Mouse (Mus musculus) small intestine, adult 2 months (tissue): ENCODE data around the gene Cebpe.

ENCODE experiments used
- CTCF ChIP-seq: fragments of 200-500 bp; IDR thresholded peaks from 2 replicates; pipeline ENCODE4 v1.5.1; 2012; ENCODE audit warnings: low read depth, mild to moderate bottlenecking, control low read depth, inconsistent platforms, low read length, moderate library complexity, mixed read lengths; ENCODE audit not compliant: insufficient replicate concordance, insufficient read length; ENCODE audit errors: extremely low read depth
- POLR2A ChIP-seq: fragments of 200-500 bp; IDR thresholded peaks from 2 replicates; pipeline ENCODE4 v1.6.1; 2012; ENCODE audit warnings: low read depth, mild to moderate bottlenecking, control low read depth, inconsistent platforms, low read length, moderate library complexity

GRCm38 (mm10) chr14:54714617-54715081 is 2.7 kb upstream of the Cebpe start:
- no peak for TF ChIP-seq CTCF
- no peak for TF ChIP-seq POLR2A
